Mouse (Mus musculus) neural tube, embryonic 14.5 days (tissue): ENCODE data around the gene Brms1. TPM values are rescaled to one million over a fixed set of nuclear protein-coding genes. Genes with fewer than 3 reads are reported as not detected.
A peak's percentile ranks its signal among the peaks of the same experiment; 100 is the strongest.

Experiments
- ATAC-seq: fragments of 200-750 bp; cut with Nextera tagmentation; 2 replicates; pipeline ENCODE4 v1.8.0; 2017; ENCODE audit warnings: low read depth, mild to moderate bottlenecking, moderate TSS enrichment, moderate library complexity
- H3K27ac ChIP-seq: fragments of 300-500 bp; sonication (generic); 2 replicates; pipeline ENCODE4 v1.5.1; 2014; ENCODE audit warnings: low read depth, mild to moderate bottlenecking, control low read depth, low read length, moderate library complexity, mixed read lengths
- H3K27me3 ChIP-seq: fragments of 300-500 bp; sonication (generic); 2 replicates; pipeline ENCODE4 v1.6.1; 2014; ENCODE audit warnings: low read length; ENCODE audit not compliant: control insufficient read depth, insufficient read depth
- H3K36me3 ChIP-seq: fragments of 300-500 bp; sonication (generic); 2 replicates; pipeline ENCODE4 v1.6.1; 2014; ENCODE audit warnings: low read length, mixed read lengths; ENCODE audit not compliant: control insufficient read depth, insufficient read depth
- H3K4me1 ChIP-seq: fragments of 300-500 bp; sonication (generic); 2 replicates; pipeline ENCODE4 v1.6.1; 2014; ENCODE audit warnings: low read length; ENCODE audit not compliant: control insufficient read depth, insufficient read depth
- H3K4me2 ChIP-seq: fragments of 300-500 bp; sonication (generic); 2 replicates; pipeline ENCODE4 v1.6.1; 2014; ENCODE audit warnings: mild to moderate bottlenecking, low read depth, low read length, control low read depth
- H3K4me3 ChIP-seq: fragments of 300-500 bp; sonication (generic); 2 replicates; pipeline ENCODE4 v1.5.1; 2014; ENCODE audit warnings: low read depth, low read length, control low read depth, mixed read lengths
- H3K9ac ChIP-seq: fragments of 300-500 bp; sonication (generic); replicated peaks from 2 replicates; pipeline ENCODE4 v1.6.1; 2014; ENCODE audit warnings: low read depth, mild to moderate bottlenecking, control low read depth, low read length, mixed read lengths
- H3K9me3 ChIP-seq: fragments of 300-500 bp; sonication (generic); 2 replicates; pipeline ENCODE4 v1.6.1; 2016; ENCODE audit warnings: low read length; ENCODE audit not compliant: control insufficient read depth
- WGBS: fragments of 180-500 bp; shearing (Covaris S2); extraction: QIAGEN DNeasy Blood & Tissue Kit; methylation state at CpG from one replicate; pipeline ENCODE4 v1.1.7; 2014; 5-methylcytosine and 5-hydroxymethylcytosine counted together
- polyA plus RNA-seq: library from polyadenylated mRNA; unstranded; fragments of >200 nt; fragmentation: Nextera tagmentation; extraction: Ambion mirVana; gene quantifications from 2 replicates; pipeline ENCODE4 v1.2.1, GENCODE M21; 2014

Brms1 gene
- polyA plus RNA-seq, 1 experiment from 2014 or later, result 21.4 TPM

DNA sequence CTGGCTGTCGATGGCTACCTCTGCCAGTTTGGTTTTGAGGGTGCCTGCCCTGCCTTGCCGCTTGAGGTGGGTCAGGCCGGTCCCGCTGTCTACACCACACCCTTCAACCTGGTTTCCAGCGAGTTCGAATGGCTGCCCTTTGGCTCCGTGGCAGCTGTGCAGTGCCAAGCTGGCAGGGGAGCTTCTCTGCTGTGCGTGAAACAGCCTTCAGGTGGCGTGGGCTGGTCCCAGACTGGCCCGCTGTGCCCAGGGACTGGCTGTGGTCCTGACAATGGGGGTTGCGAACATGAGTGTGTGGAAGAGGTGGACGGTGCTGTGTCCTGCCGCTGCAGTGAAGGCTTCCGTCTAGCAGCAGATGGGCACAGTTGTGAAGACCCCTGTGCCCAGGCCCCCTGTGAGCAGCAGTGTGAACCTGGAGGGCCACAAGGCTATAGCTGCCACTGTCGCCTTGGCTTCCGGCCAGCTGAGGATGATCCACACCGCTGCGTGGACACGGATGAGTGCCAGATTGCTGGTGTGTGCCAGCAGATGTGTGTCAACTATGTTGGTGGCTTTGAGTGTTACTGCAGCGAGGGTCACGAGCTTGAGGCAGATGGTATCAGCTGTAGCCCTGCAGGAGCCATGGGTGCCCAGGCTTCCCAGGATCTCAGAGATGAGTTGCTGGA lies 27.5 kb downstream of the Brms1 start:
- WGBS, result 35% methylated on average over 21 of the region's 21 CpGs
- Histone ChIP-seq H3K4me2 (peak overlapping the region; percentile 57), H3K4me1 (peaks cover 28% of the 10 kb centered on the region), H3K9ac (peak overlapping the region; percentile 54), H3K36me3 (no peaks in the 10 kb centered on the region), H3K27ac (no peak overlapping the region), H3K4me3 (peak overlapping the region; percentile 37), H3K9me3 (no peaks in the 10 kb centered on the region), H3K27me3 (peaks cover 18% of the 10 kb centered on the region)
- ATAC-seq, result no peak

- H3K4me2 ChIP-seq, result peak overlapping the region; percentile 57; the same call in 1 of the 2 replicates
- ATAC-seq, result no peak
- no peak overlapping the region for H3K9ac ChIP-seq
- H3K4me1 ChIP-seq, result peaks cover 28% of the 10 kb centered on the region
- H3K36me3 ChIP-seq, result no peaks in the 10 kb centered on the region
- H3K27me3 ChIP-seq, result peaks cover 18% of the 10 kb centered on the region
- no peak overlapping the region for H3K27ac ChIP-seq
- peak overlapping the region; percentile 37; the same call in 1 of the 2 replicates for H3K4me3 ChIP-seq
- whole genome bisulfite sequencing, result 78% methylated on average over 5 of the region's 5 CpGs
- H3K9me3 ChIP-seq, result no peaks in the 10 kb centered on the region
Observed at GRCm38 (mm10) chr19:5069486-5069885, 28.3 kb downstream of the Brms1 start.

DNA sequence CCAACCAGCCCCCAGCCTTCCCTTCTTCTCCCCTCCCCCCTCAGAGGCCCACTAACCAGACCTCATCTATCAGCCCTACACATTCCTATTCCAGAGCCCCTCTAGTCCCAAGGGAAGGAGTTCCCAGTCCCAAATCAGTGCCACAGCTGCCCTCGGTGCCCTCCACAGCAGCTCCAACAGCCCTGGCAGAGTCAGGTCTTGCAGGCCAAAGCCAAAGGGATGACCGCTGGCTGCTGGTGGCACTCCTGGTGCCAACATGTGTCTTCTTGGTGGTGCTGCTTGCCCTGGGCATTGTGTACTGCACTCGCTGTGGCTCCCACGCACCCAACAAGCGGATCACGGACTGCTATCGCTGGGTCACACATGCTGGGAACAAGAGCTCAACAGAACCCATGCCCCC lies 28.8 kb downstream of the Brms1 start:
- no peaks in the 10 kb centered on the region for H3K9me3 ChIP-seq
- H3K9ac ChIP-seq, result no peak overlapping the region
- peaks cover 28% of the 10 kb centered on the region for H3K4me1 ChIP-seq
- 0 out of 2 replicates have a peak overlapping the region, but pooled peaks have one; percentile 57 for H3K4me2 ChIP-seq
- H3K36me3 ChIP-seq, result no peaks in the 10 kb centered on the region
- 85% methylated on average over 7 of the region's 7 CpGs for WGBS
- H3K27ac ChIP-seq, result no peak overlapping the region
- no peak for ATAC-seq
- no peak overlapping the region for H3K4me3 ChIP-seq
- H3K27me3 ChIP-seq, result peaks cover 18% of the 10 kb centered on the region

DNA sequence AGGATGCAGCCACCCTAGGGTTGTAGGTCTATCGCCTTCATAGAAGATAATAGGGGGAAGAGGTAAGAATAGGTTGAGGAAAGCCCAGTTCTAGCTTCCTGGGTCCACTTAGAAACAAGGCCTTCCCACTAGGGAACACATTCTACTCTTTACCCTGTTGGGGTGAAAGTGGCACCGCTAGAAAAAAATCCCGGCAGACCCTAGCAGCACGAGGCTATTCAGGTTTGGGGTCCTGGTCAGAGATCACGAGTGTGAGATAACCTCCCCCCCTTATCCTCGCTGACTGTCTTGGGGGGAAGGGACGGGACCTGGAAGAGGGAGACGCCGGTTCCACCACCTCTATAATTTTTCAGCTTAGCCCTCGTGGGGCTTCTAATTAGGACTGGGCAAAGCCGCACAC lies 29.9 kb downstream of the Brms1 start:
- Histone ChIP-seq H3K4me2 (peak overlapping the region; percentile 61), H3K36me3 (no peaks in the 10 kb centered on the region), H3K27me3 (peaks cover 20% of the 10 kb centered on the region), H3K9ac (peak overlapping the region; percentile 49), H3K9me3 (no peaks in the 10 kb centered on the region), H3K27ac (peak overlapping the region; percentile 61), H3K4me1 (peaks cover 28% of the 10 kb centered on the region), H3K4me3 (peak overlapping the region; percentile 36)
- ATAC-seq, result no peak
- WGBS, result 6% methylated on average over 11 of the region's 11 CpGs

DNA sequence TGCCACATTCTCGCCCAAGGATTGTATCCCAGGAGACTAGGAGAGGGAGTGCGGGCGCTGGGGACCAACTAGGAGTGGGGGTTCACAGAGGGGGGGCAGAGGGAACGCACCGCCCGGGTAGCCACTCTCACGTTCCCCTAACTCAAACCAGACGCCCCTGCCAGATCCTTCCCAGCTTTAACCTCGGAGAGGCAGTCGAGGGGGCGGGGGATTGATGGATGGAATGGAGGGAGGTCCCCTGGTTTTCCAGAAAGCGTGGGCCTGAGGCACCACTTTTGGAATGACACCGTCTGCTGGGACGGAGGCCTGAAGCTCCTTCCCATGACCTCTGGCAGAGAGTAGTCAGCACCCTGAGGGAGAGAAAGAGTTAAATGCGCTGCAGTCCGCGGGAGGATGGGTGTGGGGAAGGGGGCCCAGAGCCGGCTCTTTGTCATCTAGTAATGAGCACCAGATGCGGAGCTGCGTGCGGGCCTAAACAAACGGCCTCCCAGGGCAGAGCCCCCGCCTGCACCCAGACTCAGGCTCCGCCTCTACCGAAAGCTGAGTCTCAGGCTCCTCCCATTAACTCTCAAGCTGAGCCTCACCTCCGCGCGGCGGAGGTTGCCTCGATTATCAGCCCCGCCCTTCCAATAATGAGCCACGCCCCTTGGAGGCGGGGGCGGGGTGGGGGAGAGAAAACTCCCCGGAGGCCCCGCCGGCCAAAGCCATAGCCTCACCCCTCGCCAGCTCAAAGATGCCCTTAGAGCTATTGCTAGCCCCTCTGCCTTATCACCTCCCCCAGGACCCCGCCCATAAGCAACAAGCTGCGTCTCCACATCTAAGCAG lies 30.6 kb downstream of the Brms1 start:
- Histone ChIP-seq H3K9ac (peak overlapping the region; percentile 49), H3K27me3 (peaks cover 20% of the 10 kb centered on the region), H3K4me3 (peak overlapping the region; percentile 36), H3K4me1 (peaks cover 28% of the 10 kb centered on the region), H3K36me3 (no peaks in the 10 kb centered on the region), H3K4me2 (peak overlapping the region; percentile 61), H3K27ac (peak overlapping the region; percentile 61), H3K9me3 (no peaks in the 10 kb centered on the region)
- WGBS, result under 1% methylated on average over 40 of the region's 40 CpGs
- peak; percentile 74 for ATAC-seq

- 3% methylated on average over 20 of the region's 20 CpGs for WGBS
Observed at GRCm38 (mm10) chr19:5072389-5073019, 31.4 kb downstream of the Brms1 start.

DNA sequence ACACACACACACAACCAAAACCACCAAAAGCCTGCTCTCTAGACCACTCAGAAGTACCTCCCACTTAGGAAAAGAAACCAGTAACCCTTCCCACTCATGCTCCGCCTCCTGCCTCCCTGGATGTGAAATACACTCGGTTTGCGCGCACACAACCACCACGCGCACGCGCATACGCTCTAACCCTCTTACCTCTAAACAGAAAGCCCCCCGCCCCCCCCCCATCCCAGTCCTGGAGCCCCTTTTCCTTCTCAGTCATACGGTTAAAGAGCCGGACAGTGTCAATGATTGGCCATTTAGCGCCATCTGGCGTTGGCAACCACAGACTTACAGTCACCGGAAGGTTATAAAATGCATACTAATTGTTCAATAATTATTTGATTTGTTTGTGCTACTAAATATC lies 31.9 kb downstream of the Brms1 start:
- no peak for ATAC-seq
- Histone ChIP-seq H3K9ac (no peak overlapping the region), H3K27me3 (peaks cover 12% of the 10 kb centered on the region), H3K4me1 (peaks cover 20% of the 10 kb centered on the region), H3K4me2 (peak overlapping the region; percentile 61; the same call in 1 of the 2 replicates), H3K9me3 (no peaks in the 10 kb centered on the region), H3K4me3 (0 out of 2 replicates have a peak overlapping the region, but pooled peaks have one; percentile 14), H3K27ac (no peak overlapping the region), H3K36me3 (no peaks in the 10 kb centered on the region)
- WGBS, result 2% methylated on average over 15 of the region's 15 CpGs

More at GRCm38 (mm10) chr19:5072389-5073019, 31.4 kb downstream of the Brms1 start:
- Histone ChIP-seq H3K36me3 (no peaks in the 10 kb centered on the region), H3K4me2 (peak overlapping the region; percentile 61), H3K4me1 (peaks cover 25% of the 10 kb centered on the region), H3K9ac (no peak overlapping the region), H3K27ac (no peak overlapping the region), H3K4me3 (peak overlapping the region; percentile 36), H3K9me3 (no peaks in the 10 kb centered on the region), H3K27me3 (peaks cover 14% of the 10 kb centered on the region)
- ATAC-seq, result 0 out of 2 replicates have a peak, but pooled peaks have one; percentile 2

- Histone ChIP-seq H3K9me3 (no peaks in the 10 kb centered on the region), H3K4me3 (no peak overlapping the region), H3K9ac (no peak overlapping the region), H3K27me3 (peaks cover 8% of the 10 kb centered on the region; the same call in 1 of the 2 replicates), H3K4me2 (no peak overlapping the region), H3K36me3 (no peaks in the 10 kb centered on the region), H3K4me1 (peaks cover 15% of the 10 kb centered on the region), H3K27ac (no peak overlapping the region)
- ATAC-seq, result no peak
- 43% methylated on average over 5 of the region's 5 CpGs for WGBS
Observed at GRCm38 (mm10) chr19:5073518-5073917, 32.4 kb downstream of the Brms1 start.
